Mouse (Mus musculus): Measurements from ENCODE around the gene Dcaf7. TPM values are rescaled to one million over a fixed set of nuclear protein-coding genes. Genes with fewer than 3 reads are reported as not detected.

Dcaf7 gene
- 35.8 and 44.0 TPM in 2 replicates for polyA plus RNA-seq (2012; rRNA removed)

DNA sequence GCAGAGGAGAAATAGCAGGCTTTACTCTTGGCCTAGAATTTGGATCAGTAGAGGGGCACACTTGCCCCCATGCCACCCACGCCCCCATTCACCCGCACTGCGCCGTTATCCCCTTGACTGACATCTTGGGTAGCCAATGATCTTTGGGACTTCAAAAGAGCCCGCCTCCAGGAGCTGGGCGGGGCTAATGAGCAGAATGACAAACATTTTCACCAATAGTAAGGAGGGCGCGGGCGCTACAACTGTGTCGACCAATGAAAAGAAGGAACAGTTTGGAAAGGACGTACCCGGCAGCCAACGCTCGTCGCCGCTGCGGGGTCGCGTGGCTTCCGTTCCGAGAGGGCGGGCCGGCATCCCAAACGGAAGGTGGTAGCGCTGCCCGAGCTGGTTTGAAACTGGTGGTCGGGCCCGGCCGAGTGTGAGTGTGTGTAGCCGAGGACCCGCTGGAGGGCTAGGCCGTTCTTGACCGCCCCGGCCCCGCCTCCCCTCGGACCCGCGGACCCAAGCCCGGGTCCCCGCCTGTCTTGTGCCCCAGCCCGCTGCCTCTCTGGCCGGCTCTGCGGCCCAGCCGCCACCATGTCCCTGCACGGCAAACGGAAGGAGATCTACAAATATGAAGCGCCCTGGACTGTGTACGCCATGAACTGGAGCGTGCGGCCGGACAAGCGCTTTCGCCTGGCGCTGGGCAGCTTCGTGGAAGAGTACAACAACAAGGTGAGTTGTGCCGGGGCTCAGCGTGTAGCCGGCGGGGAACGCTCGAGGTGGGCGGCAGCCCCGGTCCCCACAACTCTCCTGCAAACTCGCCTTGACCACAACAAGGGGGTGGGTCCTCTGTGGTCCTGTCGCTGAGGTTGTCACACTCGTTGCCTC is at the start of gene Dcaf7:
TSS of gene Dcaf7 (plus strand) at position 325 of the 870 bp plus-strand sequence.
- Histone ChIP-seq H3K4me3 (ENCODE audit: extremely low read depth, insufficient read depth, insufficient read length) (peak within 1 kb of the TSS; percentile 91), H3K36me3 (ENCODE audit: control insufficient read depth, insufficient read depth, low read length) (no peaks in the 10 kb centered on the region), H3K27me3 (ENCODE audit: control insufficient read depth, insufficient read depth, low read length) (no peaks in the 10 kb centered on the region), H3K27ac (ENCODE audit: insufficient read depth, low read length) (peak within 1 kb of the TSS; percentile 78), H3K4me1 (ENCODE audit: control insufficient read depth, insufficient read depth, insufficient read length) (peaks cover 10% of the 10 kb centered on the region; the same call in 1 of the 2 replicates)
- DNase-seq (ENCODE audit: low read depth in 1 of 2, low spot score in 2 of 2), result peak; percentile 92 to 96
- TF ChIP-seq CTCF (IDR thresholded peaks at IDR 0.05; ENCODE audit: extremely low read depth, insufficient read depth, insufficient read length, insufficient replicate concordance) (no peak), POLR2A (IDR thresholded peaks at IDR 0.05; ENCODE audit: low read depth, low read length) (peak; percentile 66)
- WGBS, result 1% methylated on average over 66 of the region's 66 CpGs

DNA sequence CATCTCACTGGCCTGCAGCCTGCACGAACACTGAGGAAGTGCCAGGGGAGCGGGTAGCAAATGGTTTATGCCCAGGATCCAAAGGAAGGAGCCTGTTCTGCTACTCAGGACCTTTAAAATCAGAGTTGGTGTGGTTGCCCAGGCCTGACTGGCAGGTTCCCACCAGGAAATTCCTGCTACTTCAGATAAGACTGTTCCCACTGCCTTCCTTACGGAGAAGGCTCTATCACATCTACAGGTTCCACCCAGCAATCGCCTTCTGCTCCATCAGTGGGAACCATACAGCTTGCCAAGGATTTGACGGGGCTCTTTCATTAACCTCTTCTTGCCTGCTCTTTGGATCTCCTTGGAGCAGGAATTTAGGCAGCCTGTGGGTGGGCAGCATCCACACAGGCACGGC is 49.2 kb upstream of the Dcaf7 start:
- H3K27ac ChIP-seq (ENCODE audit: insufficient read depth, low read length), result no peak overlapping the region
- WGBS, result 59% methylated on average over 6 of the region's 6 CpGs
- no peak for DNase-seq (ENCODE audit: low read depth in 1 of 2, low spot score in 2 of 2)
- no peak overlapping the region for H3K4me3 ChIP-seq (ENCODE audit: extremely low read depth, insufficient read depth, insufficient read length)
- H3K27me3 ChIP-seq (ENCODE audit: control insufficient read depth, insufficient read depth, low read length), result no peaks in the 10 kb centered on the region
- no peaks in the 10 kb centered on the region for H3K36me3 ChIP-seq (ENCODE audit: control insufficient read depth, insufficient read depth, low read length)
- H3K4me1 ChIP-seq (ENCODE audit: control insufficient read depth, insufficient read depth, insufficient read length), result no peaks in the 10 kb centered on the region
- TF ChIP-seq POLR2A (IDR thresholded peaks at IDR 0.05; ENCODE audit: low read depth, low read length), result no peak
- TF ChIP-seq CTCF (IDR thresholded peaks at IDR 0.05; ENCODE audit: extremely low read depth, insufficient read depth, insufficient read length, insufficient replicate concordance), result no peak

DNA sequence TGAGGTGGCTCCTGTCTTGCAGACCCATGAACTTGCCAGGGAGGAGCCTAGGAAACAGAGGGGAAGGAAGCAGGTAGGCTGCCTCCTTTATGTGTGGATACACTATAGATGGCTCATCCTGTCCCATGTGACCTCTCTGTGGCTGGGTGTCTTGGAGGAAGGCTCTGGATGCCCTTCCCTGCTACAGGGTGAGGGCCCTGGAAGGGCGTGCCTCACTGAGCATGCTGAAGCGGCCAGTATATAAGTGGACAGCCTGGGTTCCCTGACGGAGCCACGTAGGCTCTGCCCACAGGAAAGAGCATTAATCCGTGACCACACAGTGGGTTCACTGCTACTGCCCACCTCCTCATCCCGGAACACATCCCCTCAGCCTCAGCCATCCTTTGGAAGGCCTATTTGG is 47.2 kb upstream of the Dcaf7 start:
- H3K27me3 ChIP-seq (ENCODE audit: control insufficient read depth, insufficient read depth, low read length), result no peaks in the 10 kb centered on the region
- no peak for DNase-seq (ENCODE audit: low read depth in 1 of 2, low spot score in 2 of 2)
- H3K36me3 ChIP-seq (ENCODE audit: control insufficient read depth, insufficient read depth, low read length), result no peaks in the 10 kb centered on the region
- TF ChIP-seq CTCF (IDR thresholded peaks at IDR 0.05; ENCODE audit: extremely low read depth, insufficient read depth, insufficient read length, insufficient replicate concordance) (no peak), POLR2A (IDR thresholded peaks at IDR 0.05; ENCODE audit: low read depth, low read length) (no peak)
- no peak overlapping the region for H3K27ac ChIP-seq (ENCODE audit: insufficient read depth, low read length)
- no peaks in the 10 kb centered on the region for H3K4me1 ChIP-seq (ENCODE audit: control insufficient read depth, insufficient read depth, insufficient read length)
- WGBS, result 76% methylated on average over 6 of the region's 6 CpGs
- H3K4me3 ChIP-seq (ENCODE audit: extremely low read depth, insufficient read depth, insufficient read length), result no peak overlapping the region

DNA sequence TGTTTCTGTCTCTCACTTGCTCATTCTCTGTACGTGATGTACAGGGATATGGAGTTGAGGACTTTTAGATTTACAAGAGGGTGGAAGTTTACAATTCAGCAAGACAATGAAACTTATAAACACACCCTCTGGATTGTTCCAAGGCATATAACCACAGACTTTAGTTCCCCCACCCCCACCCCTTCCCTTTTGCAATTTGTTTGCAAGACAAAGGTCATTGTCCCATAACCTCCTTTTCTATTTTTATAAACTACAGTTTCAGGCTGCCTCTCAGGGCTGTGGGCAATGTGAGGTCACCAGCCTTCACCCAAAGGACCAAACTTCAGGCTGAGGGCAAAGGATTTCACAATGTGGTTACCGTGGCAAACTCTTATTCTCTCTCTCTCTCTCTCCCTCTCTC is 46.4 kb upstream of the Dcaf7 start:
- H3K27ac ChIP-seq (ENCODE audit: insufficient read depth, low read length), result no peak overlapping the region
- WGBS, result 37% methylated on average over 2 of the region's 2 CpGs
- H3K4me3 ChIP-seq (ENCODE audit: extremely low read depth, insufficient read depth, insufficient read length), result no peak overlapping the region
- H3K27me3 ChIP-seq (ENCODE audit: control insufficient read depth, insufficient read depth, low read length), result no peaks in the 10 kb centered on the region
- no peaks in the 10 kb centered on the region for H3K4me1 ChIP-seq (ENCODE audit: control insufficient read depth, insufficient read depth, insufficient read length)
- no peaks in the 10 kb centered on the region for H3K36me3 ChIP-seq (ENCODE audit: control insufficient read depth, insufficient read depth, low read length)
- TF ChIP-seq CTCF (IDR thresholded peaks at IDR 0.05; ENCODE audit: extremely low read depth, insufficient read depth, insufficient read length, insufficient replicate concordance) (no peak), POLR2A (IDR thresholded peaks at IDR 0.05; ENCODE audit: low read depth, low read length) (no peak)
- DNase-seq (ENCODE audit: low read depth in 1 of 2, low spot score in 2 of 2), result no peak

DNA sequence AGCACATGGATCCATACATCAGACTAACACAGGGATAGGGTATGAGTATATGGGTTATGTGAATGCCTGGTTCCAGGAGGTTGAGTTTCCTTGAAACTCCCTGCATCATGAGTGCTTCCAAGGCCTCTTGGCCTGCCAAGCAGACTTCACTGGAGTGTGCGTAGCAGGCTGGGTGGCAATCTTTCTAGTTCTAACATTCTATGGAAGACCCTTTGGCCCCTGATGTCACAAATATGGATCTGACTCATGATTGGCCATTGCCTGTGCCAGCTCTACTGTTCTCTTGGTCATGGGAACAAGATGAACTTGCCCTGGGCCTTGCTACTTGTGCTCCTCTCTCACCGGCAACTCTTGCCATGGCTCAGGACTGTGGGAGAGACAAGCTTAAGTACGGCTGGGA is 42.3 kb upstream of the Dcaf7 start, which contains the start of gene Ace3:
TSS of gene Ace3 (plus strand) at position 301 of the 400 bp plus-strand sequence.
- TF ChIP-seq POLR2A (IDR thresholded peaks at IDR 0.05; ENCODE audit: low read depth, low read length) (no peak), CTCF (IDR thresholded peaks at IDR 0.05; ENCODE audit: extremely low read depth, insufficient read depth, insufficient read length, insufficient replicate concordance) (no peak)
- Histone ChIP-seq H3K27ac (ENCODE audit: insufficient read depth, low read length) (no peak within 1 kb of the TSS), H3K36me3 (ENCODE audit: control insufficient read depth, insufficient read depth, low read length) (no peaks in the 10 kb centered on the region), H3K27me3 (ENCODE audit: control insufficient read depth, insufficient read depth, low read length) (no peaks in the 10 kb centered on the region), H3K4me3 (ENCODE audit: extremely low read depth, insufficient read depth, insufficient read length) (no peak within 1 kb of the TSS), H3K4me1 (ENCODE audit: control insufficient read depth, insufficient read depth, insufficient read length) (no peaks in the 10 kb centered on the region)
- 90% methylated on average over 3 of the region's 3 CpGs for WGBS
- no peak for DNase-seq (ENCODE audit: low read depth in 1 of 2, low spot score in 2 of 2)

DNA sequence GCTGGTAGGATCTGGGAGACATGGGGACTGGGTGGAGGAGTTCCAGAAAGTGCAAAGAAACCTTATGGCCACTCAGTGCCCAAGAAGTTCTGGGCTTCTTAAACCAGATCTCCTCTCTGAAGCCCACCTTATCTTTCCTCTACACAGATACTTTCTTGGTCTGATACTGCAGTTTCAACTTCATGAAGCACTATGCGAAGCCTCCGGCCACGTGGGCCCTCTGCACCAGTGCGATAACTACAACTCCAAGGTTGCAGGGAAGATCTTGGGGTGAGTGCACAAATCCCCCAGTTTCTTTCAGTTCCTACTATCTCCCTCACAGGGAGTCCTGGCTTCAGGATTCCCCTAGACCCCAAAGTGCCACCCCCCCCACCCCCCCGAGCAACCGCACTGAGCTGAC is 36.6 kb upstream of the Dcaf7 start:
- no peak for TF ChIP-seq POLR2A (IDR thresholded peaks at IDR 0.05; ENCODE audit: low read depth, low read length)
- no peaks in the 10 kb centered on the region for H3K36me3 ChIP-seq (ENCODE audit: control insufficient read depth, insufficient read depth, low read length)
- 91% methylated on average over 6 of the region's 6 CpGs for WGBS
- H3K27me3 ChIP-seq (ENCODE audit: control insufficient read depth, insufficient read depth, low read length), result no peaks in the 10 kb centered on the region
- no peak overlapping the region for H3K27ac ChIP-seq (ENCODE audit: insufficient read depth, low read length)
- H3K4me1 ChIP-seq (ENCODE audit: control insufficient read depth, insufficient read depth, insufficient read length), result no peaks in the 10 kb centered on the region
- no peak overlapping the region for H3K4me3 ChIP-seq (ENCODE audit: extremely low read depth, insufficient read depth, insufficient read length)
- no peak for DNase-seq (ENCODE audit: low read depth in 1 of 2, low spot score in 2 of 2)

DNA sequence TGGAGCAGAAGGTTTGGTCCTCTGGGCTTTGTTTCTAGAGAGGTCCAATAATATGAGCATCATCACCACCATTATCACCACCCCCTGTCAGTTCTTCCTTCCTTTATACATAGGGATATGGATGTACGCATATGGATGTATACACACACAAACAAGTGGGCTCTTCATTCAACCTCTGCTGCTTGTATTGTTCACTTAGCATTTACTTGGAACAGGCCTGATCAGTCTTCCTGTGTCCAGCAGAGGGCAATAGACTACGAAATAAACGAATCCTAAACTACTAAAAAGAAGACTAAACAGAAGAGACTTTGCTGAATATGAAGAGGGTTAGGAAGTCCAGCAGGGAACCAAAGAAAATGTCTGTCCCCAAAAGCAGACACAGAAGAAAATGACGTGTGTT is 35.0 kb upstream of the Dcaf7 start:
- TF ChIP-seq CTCF (IDR thresholded peaks at IDR 0.05; ENCODE audit: extremely low read depth, insufficient read depth, insufficient read length, insufficient replicate concordance) (no peak), POLR2A (IDR thresholded peaks at IDR 0.05; ENCODE audit: low read depth, low read length) (no peak)
- peak in 1 of 2 experiments; percentile 31 for DNase-seq (ENCODE audit: low read depth in 1 of 2, low spot score in 2 of 2)
- Histone ChIP-seq H3K27me3 (ENCODE audit: control insufficient read depth, insufficient read depth, low read length) (no peaks in the 10 kb centered on the region), H3K36me3 (ENCODE audit: control insufficient read depth, insufficient read depth, low read length) (no peaks in the 10 kb centered on the region), H3K27ac (ENCODE audit: insufficient read depth, low read length) (no peak overlapping the region), H3K4me1 (ENCODE audit: control insufficient read depth, insufficient read depth, insufficient read length) (no peaks in the 10 kb centered on the region), H3K4me3 (ENCODE audit: extremely low read depth, insufficient read depth, insufficient read length) (no peak overlapping the region)
- WGBS, result 28% methylated on average over 4 of the region's 4 CpGs
